Mouse (Mus musculus) embryonic fibroblast, embryonic 13.5 days (primary cell): ENCODE measurements around the gene Mpv17l2.

ENCODE experiments used
- CTCF ChIP-seq: IDR thresholded peaks from 2 replicates; pipeline ENCODE4 v1.5.1; 2011; ENCODE audit warnings: mild to moderate bottlenecking, control low read depth, low read length, moderate library complexity, borderline replicate concordance; ENCODE audit not compliant: insufficient read depth
- POLR2A ChIP-seq: IDR thresholded peaks from 2 replicates; pipeline ENCODE4 v1.6.1; 2011; ENCODE audit warnings: low read depth, mild to moderate bottlenecking, control low read depth, low read length, moderate library complexity

- TF ChIP-seq CTCF (no peak), POLR2A (no peak)
Observed at GRCm38 (mm10) chr8:70746676-70747075, 14.1 kb downstream of the Mpv17l2 start.
